Mouse (Mus musculus): ENCODE measurements at regions not wholly inside any gene's neighbourhood (a gene's known extent, or its start where the extent isn't known, plus 50 kb on each side); places are given as distances from the start of the nearest gene placed in this dataset.
"Not testable (repeated sequence)": the region's sequence is repeated elsewhere in the genome, so short reads cannot be mapped to it uniquely, and the experiment has no call there.

DNA sequence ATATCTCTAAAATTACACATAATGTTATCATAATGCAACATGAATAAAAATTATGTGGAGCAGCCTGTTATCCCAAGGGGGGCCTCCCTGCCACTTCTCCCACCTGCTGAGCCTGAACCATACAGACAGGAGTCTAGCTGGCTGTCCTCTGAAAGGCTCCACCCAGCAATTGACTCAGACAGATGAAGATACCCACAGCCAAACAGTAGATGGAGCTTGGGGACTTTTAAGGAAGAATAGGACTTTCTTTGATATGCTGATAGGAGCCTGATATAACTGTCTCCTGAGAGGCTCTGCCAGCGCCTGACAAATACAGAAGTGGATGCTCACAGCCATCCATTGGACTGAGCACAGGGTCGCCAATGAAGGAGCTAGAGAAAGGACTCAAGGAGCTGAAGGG is 468.4 kb downstream of the Dad1 start:
- in situ Hi-C loops (cut with MboI; ENCODE audit: low pct_unique_long_range_greater_than_20kb in 1 of 2, low sequenced_read_pairs in 2 of 2, unreplicated experiment in 1 of 2) = not testable (repeated sequence)

DNA sequence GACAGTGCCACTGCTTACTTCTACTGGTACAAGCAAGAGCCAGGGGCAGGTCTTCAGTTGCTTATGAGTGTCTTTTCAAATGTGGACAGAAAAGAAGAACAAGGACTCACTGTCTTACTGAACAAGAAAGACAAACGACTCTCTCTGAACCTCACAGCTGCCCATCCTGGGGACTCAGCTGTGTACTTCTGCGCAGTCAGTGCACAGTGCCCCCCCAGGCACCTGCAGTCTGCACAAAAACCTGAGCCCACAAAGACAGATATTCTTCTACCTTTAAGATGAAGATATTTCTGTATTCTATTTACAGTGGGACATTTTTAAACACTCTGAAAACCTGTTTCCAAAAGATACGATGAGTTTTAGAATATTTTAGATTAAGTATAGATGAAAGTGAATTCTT is 476.5 kb downstream of the Dad1 start:
- in situ Hi-C loops (cut with MboI; ENCODE audit: low pct_unique_long_range_greater_than_20kb in 1 of 2, low sequenced_read_pairs in 2 of 2, unreplicated experiment in 1 of 2) = no loop called here

DNA sequence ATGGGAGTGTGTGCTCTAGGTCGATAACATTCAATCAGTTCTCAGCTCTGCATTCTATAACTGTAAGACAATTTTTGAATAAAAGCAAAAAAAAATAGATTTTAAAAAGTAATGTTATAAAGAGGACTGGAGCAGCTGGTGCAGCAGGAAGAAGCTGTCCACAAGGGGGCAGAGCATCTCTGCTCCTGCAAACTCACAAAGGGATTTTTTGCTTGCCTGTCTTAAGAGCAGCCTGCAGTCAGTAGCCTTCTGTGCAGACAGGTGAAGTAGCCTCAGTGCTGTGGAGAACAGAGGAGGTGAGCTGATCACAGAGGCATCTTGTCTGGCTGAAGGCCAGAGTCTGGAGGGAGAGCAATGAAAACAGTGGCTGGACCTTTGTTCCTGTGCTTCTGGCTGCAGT is 477.2 kb downstream of the Dad1 start:
- in situ Hi-C loops (cut with MboI; ENCODE audit: low pct_unique_long_range_greater_than_20kb in 1 of 2, low sequenced_read_pairs in 2 of 2, unreplicated experiment in 1 of 2) = not testable (repeated sequence)

DNA sequence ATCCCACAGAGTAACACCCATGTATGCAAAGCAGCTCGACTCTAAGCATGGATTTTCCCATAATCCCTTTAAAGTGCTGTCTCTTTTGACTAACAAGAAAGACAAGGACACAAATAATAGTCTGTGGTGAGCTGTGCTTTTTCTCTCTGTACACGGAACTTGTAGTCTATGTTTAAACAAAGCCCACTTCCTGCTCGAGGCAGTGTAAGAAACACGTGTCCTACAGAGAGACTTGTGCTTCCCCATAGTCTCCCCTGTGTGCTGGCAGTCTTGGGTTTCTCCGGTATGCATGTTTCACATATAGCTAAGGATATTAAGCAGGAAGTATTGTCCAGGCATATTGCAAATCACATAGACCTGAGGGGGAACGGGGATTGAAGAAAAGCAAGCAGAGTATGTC is 487.4 kb downstream of the Dad1 start:
- in situ Hi-C loops (cut with MboI; ENCODE audit: low pct_unique_long_range_greater_than_20kb in 1 of 2, low sequenced_read_pairs in 2 of 2, unreplicated experiment in 1 of 2) = not testable (repeated sequence)

DNA sequence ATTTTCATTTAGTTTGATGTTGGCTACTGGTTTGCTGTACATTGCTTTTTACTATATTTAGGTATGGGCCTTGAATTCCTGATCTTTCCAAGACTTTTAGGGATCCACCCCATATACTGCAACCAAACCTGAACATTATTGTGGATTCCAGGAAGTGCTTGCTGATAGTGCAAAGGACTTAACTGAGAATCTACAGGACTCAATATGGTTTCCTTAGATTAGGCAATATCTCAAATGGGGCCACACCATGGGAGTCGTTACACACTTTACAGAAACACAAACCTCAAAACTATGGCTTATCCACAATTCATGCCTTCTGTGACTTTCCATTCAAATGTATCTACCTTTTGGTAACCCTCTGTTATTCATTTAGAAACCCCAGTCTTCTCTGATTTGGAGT is 488.0 kb downstream of the Dad1 start:
- in situ Hi-C loops (cut with MboI; ENCODE audit: low pct_unique_long_range_greater_than_20kb in 1 of 2, low sequenced_read_pairs in 2 of 2, unreplicated experiment in 1 of 2) = not testable (repeated sequence)

DNA sequence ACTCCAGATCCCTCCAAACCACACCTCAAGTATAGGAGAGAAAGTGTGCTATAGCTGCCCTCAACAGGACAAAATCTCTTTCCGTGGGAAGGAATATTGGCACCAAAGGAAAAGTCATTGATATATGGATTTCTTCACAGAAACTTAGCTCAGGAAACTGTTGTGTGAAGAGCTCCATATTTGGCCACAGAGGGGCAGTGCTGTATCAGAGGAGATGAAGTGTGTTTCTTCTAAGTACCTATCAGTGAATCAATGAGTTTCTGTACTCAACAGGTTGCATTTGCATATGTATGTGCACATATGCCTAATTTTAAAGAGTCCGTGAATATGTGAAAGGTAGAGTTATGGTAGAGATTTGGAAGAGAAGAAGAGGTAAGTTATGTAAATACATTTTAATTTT is 493.3 kb downstream of the Dad1 start:
- in situ Hi-C loops (cut with MboI; ENCODE audit: low pct_unique_long_range_greater_than_20kb in 1 of 2, low sequenced_read_pairs in 2 of 2, unreplicated experiment in 1 of 2) = not testable (repeated sequence)

DNA sequence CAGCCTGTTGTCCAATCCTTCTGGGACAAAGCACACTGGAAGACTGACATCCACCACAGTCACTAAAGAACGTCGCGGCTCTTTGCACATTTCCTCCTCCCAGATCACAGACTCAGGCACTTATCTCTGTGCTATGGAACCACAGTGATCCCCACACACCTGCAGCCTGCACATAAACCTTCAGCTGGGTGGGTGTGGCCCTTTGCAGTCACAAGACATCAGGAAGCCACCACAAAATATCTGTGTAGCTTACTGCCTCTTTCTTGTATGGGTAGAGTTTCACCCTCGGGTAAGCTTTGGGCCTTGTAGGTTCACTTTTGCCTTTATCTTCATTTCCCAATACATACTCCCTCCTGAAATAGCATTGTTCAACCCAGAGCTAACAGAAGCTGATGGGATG is 496.1 kb downstream of the Dad1 start:
- in situ Hi-C loops (cut with MboI; ENCODE audit: low pct_unique_long_range_greater_than_20kb in 1 of 2, low sequenced_read_pairs in 2 of 2, unreplicated experiment in 1 of 2) = not testable (repeated sequence)

DNA sequence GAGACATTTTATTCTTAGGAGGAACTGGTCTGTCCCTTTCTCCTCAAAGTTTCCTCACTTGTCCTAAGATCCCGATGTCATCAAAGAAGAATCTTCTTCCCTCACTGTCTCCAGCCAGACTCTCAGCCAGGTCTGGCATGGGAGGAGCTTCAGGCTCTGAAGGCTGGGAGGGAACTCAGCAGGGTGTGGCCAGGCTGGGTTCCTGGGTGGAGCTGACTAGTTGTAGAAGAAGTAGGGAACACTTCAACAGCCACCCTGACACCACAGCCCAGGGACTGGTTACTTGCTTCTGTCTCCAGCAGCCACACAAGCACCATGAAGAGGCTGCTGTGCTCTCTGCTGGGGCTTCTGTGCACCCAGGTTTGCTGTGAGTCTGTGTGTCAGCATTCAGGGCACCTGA is 496.8 kb downstream of the Dad1 start:
- in situ Hi-C loops (cut with MboI; ENCODE audit: low pct_unique_long_range_greater_than_20kb in 1 of 2, low sequenced_read_pairs in 2 of 2, unreplicated experiment in 1 of 2) = not testable (repeated sequence)

DNA sequence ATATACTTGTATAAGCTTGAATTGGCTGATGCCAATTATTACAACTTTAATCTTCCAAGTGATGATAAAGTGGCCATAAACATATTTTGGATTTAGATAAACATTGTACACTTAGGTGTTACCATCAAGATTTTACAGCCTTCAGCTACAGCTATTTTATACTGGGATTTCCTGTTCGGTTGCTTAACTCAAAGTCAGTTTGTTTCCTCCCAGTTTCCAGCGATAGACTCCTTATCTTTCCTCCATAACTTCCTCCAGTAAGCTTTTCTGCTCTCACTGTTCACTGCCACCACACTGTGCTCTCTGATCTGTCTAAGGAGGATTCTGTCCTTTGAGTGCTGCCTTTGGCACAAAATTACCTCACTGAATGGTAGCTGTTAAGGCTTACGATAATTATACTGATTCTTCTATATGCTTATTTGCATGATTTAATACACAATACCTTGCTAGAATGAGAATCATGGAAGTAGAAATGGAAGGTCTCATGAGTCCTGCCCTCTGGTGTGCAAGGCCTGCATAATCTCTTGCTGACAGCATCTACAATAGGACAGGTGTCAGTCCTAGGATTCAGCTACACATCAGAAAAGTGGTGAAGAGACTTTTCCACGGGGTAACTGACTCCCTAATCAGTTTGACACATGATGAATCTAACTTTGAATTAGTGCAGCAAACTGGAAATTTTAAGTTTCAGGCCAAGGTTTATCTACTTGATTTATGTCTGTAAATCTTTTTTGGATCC is 503.0 kb downstream of the Dad1 start:
- in situ Hi-C loops (cut with MboI; ENCODE audit: low pct_unique_long_range_greater_than_20kb in 1 of 2, low sequenced_read_pairs in 2 of 2, unreplicated experiment in 1 of 2) = no loop called here

DNA sequence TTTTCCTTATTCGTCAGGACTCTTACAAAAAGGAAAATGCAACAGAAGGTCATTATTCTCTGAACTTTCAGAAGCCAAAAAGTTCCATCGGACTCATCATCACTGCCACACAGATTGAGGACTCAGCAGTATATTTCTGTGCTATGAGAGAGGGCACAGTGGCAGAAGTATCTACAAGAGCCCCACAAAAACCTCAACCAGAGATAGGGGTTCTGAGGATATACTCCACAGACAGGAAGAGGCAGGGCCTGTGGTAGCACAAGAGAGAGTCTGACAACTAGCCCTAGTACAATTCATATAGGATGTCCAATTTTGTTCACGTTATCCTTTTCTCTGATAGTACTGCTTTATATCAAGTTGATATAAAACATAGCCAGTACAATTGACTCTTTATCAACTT is 510.4 kb downstream of the Dad1 start:
- in situ Hi-C loops (cut with MboI; ENCODE audit: low pct_unique_long_range_greater_than_20kb in 1 of 2, low sequenced_read_pairs in 2 of 2, unreplicated experiment in 1 of 2) = not testable (repeated sequence)

DNA sequence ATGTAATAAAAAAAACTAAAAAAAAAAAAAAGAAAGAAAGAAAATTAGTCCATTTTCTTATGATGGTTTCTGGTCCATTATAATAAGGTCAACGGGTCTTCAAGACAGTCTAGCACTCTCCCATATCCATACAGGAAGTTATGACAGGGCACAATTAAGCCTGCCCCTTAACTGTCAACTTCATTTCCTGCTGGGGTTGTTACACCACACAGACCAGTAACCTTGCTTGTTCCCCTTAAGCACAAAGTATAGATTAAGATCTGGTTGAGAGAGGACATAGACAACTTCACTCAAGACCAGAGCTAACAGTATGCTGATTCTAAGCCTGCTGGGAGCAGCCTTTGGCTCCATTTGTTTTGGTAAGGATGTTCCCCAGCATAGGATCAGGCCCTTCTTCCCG is 511.0 kb downstream of the Dad1 start:
- in situ Hi-C loops (cut with MboI; ENCODE audit: low pct_unique_long_range_greater_than_20kb in 1 of 2, low sequenced_read_pairs in 2 of 2, unreplicated experiment in 1 of 2) = not testable (repeated sequence)

DNA sequence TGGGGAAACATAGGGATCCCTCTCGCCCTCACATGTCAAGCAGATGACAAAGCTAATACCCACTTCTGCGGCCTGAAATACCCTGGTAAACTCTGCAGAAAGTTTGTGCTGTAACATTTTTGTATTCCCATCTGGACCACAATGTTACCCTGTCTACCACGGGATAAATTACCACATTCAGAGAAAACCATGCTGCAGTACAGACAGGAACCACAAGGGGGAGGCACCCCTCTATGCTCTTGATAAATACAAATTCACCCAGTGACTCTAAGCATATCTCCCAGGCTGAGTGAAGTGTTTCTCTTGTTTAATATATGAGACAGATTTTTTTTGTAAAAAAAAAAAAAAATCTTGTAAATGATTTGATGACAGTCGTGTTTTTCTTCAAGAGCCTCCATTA is 512.7 kb downstream of the Dad1 start:
- in situ Hi-C loops (cut with MboI; ENCODE audit: low pct_unique_long_range_greater_than_20kb in 1 of 2, low sequenced_read_pairs in 2 of 2, unreplicated experiment in 1 of 2) = not testable (repeated sequence)

DNA sequence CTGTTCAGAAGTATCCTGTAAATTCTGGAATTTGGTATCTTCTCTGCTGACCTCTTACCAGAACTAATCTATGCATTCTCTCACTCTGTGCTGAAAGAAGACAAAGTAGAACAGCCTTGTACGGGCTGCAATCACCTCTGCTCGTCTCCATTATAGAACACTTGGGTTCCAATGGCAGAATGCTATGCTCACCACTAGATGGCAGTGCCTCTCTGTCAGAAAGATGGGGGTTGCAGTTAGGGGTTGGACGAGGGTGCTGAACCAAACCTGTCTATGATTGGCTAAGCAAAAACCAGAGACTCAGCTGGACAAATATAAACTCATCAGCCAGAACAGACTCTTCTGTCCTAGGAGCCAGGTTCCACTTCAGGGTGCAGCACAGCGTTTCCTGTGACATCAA is 515.9 kb downstream of the Dad1 start:
- in situ Hi-C loops (cut with MboI; ENCODE audit: low pct_unique_long_range_greater_than_20kb in 1 of 2, low sequenced_read_pairs in 2 of 2, unreplicated experiment in 1 of 2) = not testable (repeated sequence)

DNA sequence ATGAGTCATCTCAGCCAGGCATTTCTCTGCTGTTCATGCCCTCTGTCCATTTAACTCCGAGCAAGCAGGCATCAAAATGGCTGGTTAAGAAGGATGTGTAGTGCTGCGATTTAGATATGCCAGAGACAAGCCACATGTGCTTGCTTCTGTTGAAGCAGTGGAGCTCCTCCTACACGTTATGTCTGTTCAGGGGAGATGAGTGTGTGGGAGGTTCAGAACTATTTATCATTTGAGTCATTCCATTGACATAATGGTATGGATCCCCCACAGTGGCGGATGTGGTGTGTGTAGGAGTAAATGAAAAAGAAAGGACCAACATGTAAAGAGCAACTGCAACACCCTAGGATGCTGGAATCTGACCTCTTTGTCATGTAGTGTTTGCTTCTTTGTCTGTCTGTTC is 517.6 kb downstream of the Dad1 start:
- in situ Hi-C loops (cut with MboI; ENCODE audit: low pct_unique_long_range_greater_than_20kb in 1 of 2, low sequenced_read_pairs in 2 of 2, unreplicated experiment in 1 of 2) = not testable (repeated sequence)

DNA sequence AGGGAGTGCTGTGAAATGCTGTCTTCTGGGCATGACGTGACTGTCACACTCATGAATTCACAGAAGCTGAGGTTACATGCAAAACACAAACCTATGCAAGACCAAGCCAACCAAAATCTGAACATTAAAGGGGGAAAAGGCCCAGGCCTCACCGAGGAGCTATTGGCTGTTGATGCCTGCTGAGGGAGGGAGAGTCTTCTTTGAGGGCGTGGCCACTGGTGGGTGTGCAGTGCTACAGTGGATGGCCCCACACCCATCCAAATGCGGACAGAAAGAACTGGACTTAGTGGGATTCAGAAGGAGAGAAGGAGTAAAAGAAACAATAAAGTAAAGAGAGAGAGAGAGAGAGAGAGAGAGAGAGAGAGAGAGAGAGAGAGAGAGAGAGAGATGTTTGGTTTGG is 522.3 kb downstream of the Dad1 start:
- in situ Hi-C loops (cut with MboI; ENCODE audit: low pct_unique_long_range_greater_than_20kb in 1 of 2, low sequenced_read_pairs in 2 of 2, unreplicated experiment in 1 of 2) = not testable (repeated sequence)

DNA sequence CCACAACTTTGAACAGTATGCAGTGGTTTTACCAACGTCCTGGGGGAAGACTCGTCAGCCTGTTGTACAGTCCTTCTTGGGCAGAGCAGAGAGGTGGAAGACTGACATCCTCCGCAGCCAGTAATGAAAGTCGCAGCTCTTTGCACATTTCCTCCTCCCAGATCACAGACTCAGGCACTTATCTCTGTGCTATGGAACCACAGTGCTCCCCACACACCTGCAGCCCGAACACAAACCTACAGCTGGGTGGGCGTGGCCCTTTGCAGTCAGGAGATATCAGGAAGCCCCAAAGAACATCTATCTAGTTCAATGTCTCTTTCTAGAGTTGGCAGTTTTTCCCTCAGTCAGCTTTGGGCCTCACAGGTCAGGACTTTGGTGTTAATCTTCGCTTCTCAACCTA is 524.0 kb downstream of the Dad1 start:
- in situ Hi-C loops (cut with MboI; ENCODE audit: low pct_unique_long_range_greater_than_20kb in 1 of 2, low sequenced_read_pairs in 2 of 2, unreplicated experiment in 1 of 2) = not testable (repeated sequence)

DNA sequence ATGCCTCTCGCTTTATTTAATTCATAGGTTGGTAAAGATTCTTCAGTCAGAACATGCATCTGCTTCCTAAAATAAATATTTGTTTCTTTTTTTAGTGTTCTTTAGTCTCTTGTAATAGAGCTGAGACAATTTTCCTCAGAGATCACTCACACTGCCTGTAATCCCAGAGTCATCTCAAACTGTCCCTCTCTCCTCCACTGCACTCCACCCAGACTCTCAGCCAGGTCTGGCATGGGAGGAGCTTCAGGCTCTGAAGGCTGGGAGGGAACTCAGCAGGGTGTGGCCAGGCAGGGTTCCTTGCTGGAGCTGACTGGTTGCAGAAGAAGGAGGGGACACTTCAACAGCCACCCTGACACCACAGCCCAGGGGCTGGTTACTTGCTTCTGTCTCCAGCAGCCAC is 524.8 kb downstream of the Dad1 start:
- in situ Hi-C loops (cut with MboI; ENCODE audit: low pct_unique_long_range_greater_than_20kb in 1 of 2, low sequenced_read_pairs in 2 of 2, unreplicated experiment in 1 of 2) = not testable (repeated sequence)

DNA sequence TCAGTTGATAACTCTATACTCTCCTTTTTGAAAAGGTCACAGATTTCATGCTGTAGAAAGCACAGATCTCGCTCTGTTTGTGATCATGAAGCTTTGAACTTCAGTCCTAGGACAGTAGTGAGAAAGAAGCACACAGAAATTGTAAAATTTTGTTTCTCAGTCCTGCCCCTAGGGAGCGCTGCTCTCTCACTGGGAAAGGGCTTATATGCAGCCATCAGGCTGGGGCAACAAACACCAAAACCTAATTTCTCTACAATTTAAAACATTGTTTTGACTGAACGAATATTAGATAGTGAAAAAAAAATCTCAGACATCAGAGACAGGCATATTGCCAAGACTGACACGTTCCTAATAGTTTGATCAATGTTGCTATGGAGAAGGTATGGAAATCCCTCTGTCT is 527.0 kb downstream of the Dad1 start:
- in situ Hi-C loops (cut with MboI; ENCODE audit: low pct_unique_long_range_greater_than_20kb in 1 of 2, low sequenced_read_pairs in 2 of 2, unreplicated experiment in 1 of 2) = not testable (repeated sequence)

DNA sequence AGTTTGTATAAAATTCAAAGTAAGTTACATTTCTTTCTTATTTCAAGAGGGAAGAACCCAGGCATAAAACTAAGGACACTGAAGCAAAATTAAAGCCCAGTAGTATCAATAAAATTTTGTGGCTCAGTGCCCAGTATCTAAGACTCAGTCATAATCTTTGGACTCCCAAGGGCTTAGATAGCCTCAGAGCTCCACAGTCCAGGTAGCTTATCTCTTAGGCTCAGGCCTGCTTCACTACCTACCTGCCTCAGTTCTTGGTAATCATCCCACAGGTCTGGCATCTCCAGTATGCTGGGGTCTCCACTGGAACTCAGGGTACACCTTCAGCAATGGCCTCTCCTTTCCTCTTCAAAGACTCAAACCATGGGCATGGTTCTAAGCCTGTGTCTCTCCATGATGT is 530.3 kb downstream of the Dad1 start:
- in situ Hi-C loops (cut with MboI; ENCODE audit: low pct_unique_long_range_greater_than_20kb in 1 of 2, low sequenced_read_pairs in 2 of 2, unreplicated experiment in 1 of 2) = not testable (repeated sequence)

DNA sequence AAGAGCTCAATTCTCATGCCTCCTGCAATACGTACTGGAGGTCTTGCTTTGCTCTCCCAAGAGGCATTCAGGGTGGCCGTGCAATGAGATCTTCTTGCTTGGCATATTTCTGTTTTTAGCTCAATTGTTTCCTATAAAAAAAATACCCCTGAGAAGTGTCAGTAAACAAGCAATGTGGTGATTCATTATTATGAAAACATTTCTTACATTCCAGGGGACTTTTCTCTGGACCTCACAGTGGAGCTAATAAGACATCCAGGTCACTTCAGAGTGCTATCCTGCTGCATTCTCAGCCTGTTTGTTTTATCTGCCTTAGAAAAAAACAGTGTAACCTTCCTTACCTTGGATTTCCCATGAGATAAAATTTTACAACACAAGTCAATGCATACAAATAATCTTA is 532.0 kb downstream of the Dad1 start:
- in situ Hi-C loops (cut with MboI; ENCODE audit: low pct_unique_long_range_greater_than_20kb in 1 of 2, low sequenced_read_pairs in 2 of 2, unreplicated experiment in 1 of 2) = not testable (repeated sequence)

DNA sequence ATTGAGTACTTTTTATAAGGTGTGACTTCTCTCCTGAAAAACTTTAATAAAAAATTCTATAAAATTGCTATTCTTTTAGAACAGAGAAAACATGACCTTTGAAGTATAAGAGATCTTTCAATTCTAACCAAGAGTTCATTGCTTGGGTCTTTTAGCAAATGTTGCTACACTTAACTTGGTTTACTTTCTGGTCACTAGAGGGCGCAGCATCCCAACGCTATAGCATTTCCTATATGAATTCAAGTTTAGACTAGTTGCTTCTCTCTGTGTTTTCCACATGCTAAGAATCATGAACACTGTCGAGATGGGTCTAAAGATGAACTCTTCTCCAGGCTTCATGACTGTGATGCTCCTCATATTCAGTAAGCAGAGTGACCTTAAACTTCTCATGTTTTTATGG is 544.3 kb downstream of the Dad1 start:
- in situ Hi-C loops (cut with MboI; ENCODE audit: low pct_unique_long_range_greater_than_20kb in 1 of 2, low sequenced_read_pairs in 2 of 2, unreplicated experiment in 1 of 2) = not testable (repeated sequence)
